Mouse (Mus musculus) neural tube, embryonic 14.5 days (tissue): ENCODE data around the gene Csn1s2b. TPM values are rescaled to one million over a fixed set of nuclear protein-coding genes. Genes with fewer than 3 reads are reported as not detected.

Experiments used
- ATAC-seq: fragments of 200-750 bp; cut with Nextera tagmentation; 2 replicates; pipeline ENCODE4 v1.8.0; 2017; ENCODE audit warnings: low read depth, mild to moderate bottlenecking, moderate TSS enrichment, moderate library complexity
- H3K27ac ChIP-seq: fragments of 300-500 bp; sonication (generic); 2 replicates; pipeline ENCODE4 v1.5.1; 2014; ENCODE audit warnings: low read depth, mild to moderate bottlenecking, control low read depth, low read length, moderate library complexity, mixed read lengths
- H3K27me3 ChIP-seq: fragments of 300-500 bp; sonication (generic); 2 replicates; pipeline ENCODE4 v1.6.1; 2014; ENCODE audit warnings: low read length; ENCODE audit not compliant: control insufficient read depth, insufficient read depth
- H3K36me3 ChIP-seq: fragments of 300-500 bp; sonication (generic); 2 replicates; pipeline ENCODE4 v1.6.1; 2014; ENCODE audit warnings: low read length, mixed read lengths; ENCODE audit not compliant: control insufficient read depth, insufficient read depth
- H3K4me1 ChIP-seq: fragments of 300-500 bp; sonication (generic); 2 replicates; pipeline ENCODE4 v1.6.1; 2014; ENCODE audit warnings: low read length; ENCODE audit not compliant: control insufficient read depth, insufficient read depth
- H3K4me2 ChIP-seq: fragments of 300-500 bp; sonication (generic); 2 replicates; pipeline ENCODE4 v1.6.1; 2014; ENCODE audit warnings: mild to moderate bottlenecking, low read depth, low read length, control low read depth
- H3K4me3 ChIP-seq: fragments of 300-500 bp; sonication (generic); 2 replicates; pipeline ENCODE4 v1.5.1; 2014; ENCODE audit warnings: low read depth, low read length, control low read depth, mixed read lengths
- H3K9ac ChIP-seq: fragments of 300-500 bp; sonication (generic); replicated peaks from 2 replicates; pipeline ENCODE4 v1.6.1; 2014; ENCODE audit warnings: low read depth, mild to moderate bottlenecking, control low read depth, low read length, mixed read lengths
- H3K9me3 ChIP-seq: fragments of 300-500 bp; sonication (generic); 2 replicates; pipeline ENCODE4 v1.6.1; 2016; ENCODE audit warnings: low read length; ENCODE audit not compliant: control insufficient read depth
- WGBS: fragments of 180-500 bp; shearing (Covaris S2); extraction: QIAGEN DNeasy Blood & Tissue Kit; methylation state at CpG from one replicate; pipeline ENCODE4 v1.1.7; 2014; 5-methylcytosine and 5-hydroxymethylcytosine counted together
- polyA plus RNA-seq: library from polyadenylated mRNA; unstranded; fragments of >200 nt; fragmentation: Nextera tagmentation; extraction: Ambion mirVana; gene quantifications from 2 replicates; pipeline ENCODE4 v1.2.1, GENCODE M21; 2014

Csn1s2b gene
- polyA plus RNA-seq, 1 experiment from 2014 or later, result not detected

DNA sequence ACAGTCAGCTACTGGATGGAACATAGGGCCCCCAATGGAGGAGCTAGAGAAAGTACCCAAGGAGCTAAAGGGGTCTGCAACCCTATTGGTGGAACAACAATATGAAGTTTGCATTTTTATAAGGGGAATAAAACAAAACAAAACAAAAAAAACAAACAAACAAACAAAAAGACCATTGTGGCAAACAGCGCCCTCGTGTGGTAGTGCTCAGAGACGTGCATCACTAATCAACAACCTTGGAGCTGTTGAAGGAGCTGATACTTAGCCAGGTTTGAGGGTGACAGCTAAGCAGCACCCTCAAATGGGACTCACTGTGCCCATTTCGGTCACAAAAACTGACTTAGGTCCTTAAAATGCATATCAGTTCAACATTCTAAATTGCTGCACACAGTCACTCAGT, 63.5 kb downstream of the Csn1s2b start:
- Histone ChIP-seq H3K9me3 (no peaks in the 10 kb centered on the region), H3K4me3 (no peak overlapping the region), H3K9ac (no peak overlapping the region), H3K4me2 (no peak overlapping the region), H3K27me3 (no peaks in the 10 kb centered on the region), H3K4me1 (no peaks in the 10 kb centered on the region), H3K27ac (no peak overlapping the region), H3K36me3 (no peaks in the 10 kb centered on the region)
- no peak for ATAC-seq
- 37% methylated on average over 4 of the region's 4 CpGs for WGBS

Other genes with a start within 250 kb of the Csn1s2b start
- not detected in 2 replicates for gene Sult1d1, start 239.1 kb upstream of the Csn1s2b start, polyA plus RNA-seq
- gene Sult1e1, start 216.5 kb upstream of the Csn1s2b start, polyA plus RNA-seq, result not detected in 2 replicates
- gene Csn1s1, start 141.9 kb upstream of the Csn1s2b start, polyA plus RNA-seq, result not detected in 2 replicates
- gene Csn2, start 108.5 kb upstream of the Csn1s2b start, polyA plus RNA-seq, result not detected in 2 replicates
- gene Csn1s2a, start 33.5 kb upstream of the Csn1s2b start, polyA plus RNA-seq, result not detected in 2 replicates
- gene Prr27, start 17.6 kb downstream of the Csn1s2b start, polyA plus RNA-seq, result not detected in 2 replicates
- not detected in 2 replicates for gene Odam, start 76.9 kb downstream of the Csn1s2b start, polyA plus RNA-seq
- not detected in 2 replicates for gene Csn3, start 117.5 kb downstream of the Csn1s2b start, polyA plus RNA-seq
- gene 2310003L06Rik, start 161.4 kb downstream of the Csn1s2b start, polyA plus RNA-seq, result not detected in 2 replicates
- gene Gm28434, start 161.4 kb downstream of the Csn1s2b start, polyA plus RNA-seq, result not detected in 2 replicates
- not detected in 2 replicates for gene Cabs1, start 171.4 kb downstream of the Csn1s2b start, polyA plus RNA-seq
- not detected in 2 replicates for gene Smr3a, start 194.5 kb downstream of the Csn1s2b start, polyA plus RNA-seq